ENCODE assay signal across 20 mouse cellular contexts in genomic region chr4:47497811-47498385, GRCm38 (mm10). TPM values are rescaled to one million over a fixed set of nuclear protein-coding genes. Genes with fewer than 3 reads are reported as not detected.
A peak's percentile ranks its signal among the peaks of the same experiment; 100 is the strongest.
DNase-seq lines count a peak whose midpoint lies in the region; ATAC-seq and TF ChIP-seq lines count a peak whose summit lies in the region.
"Had no signal": no experiment of that assay in that cellular context is flagged by ENCODE, and none has a peak within 500 bp of the region (broad histone marks: within the 10 kb centered on the region; RNA-seq: fewer than 3 reads in every experiment).

No protein-coding gene starts in this region.

- no peaks in the 10 kb centered on the region for H3K4me1 ChIP-seq in embryonic facial prominence, embryonic 14.5 days (ENCODE audit: control insufficient read depth, insufficient read depth, low read length)
- H3K4me1 ChIP-seq in embryonic facial prominence, embryonic 10.5 days = peaks cover 5% of the 10 kb centered on the region; the same call in 1 of the 2 replicates
- no peaks in the 10 kb centered on the region for H3K4me1 ChIP-seq in intestine, embryonic 16.5 days (ENCODE audit: control insufficient read depth, insufficient read depth, low read length)
- H3K4me1 ChIP-seq in liver, postnatal 0 days (ENCODE audit: insufficient read depth) = no peaks in the 10 kb centered on the region
- H3K4me1 ChIP-seq: forebrain, embryonic 12.5 days; liver, embryonic 13.5 days had no signal

- no peaks in the 10 kb centered on the region for H3K36me3 ChIP-seq in embryonic facial prominence, embryonic 14.5 days (ENCODE audit: control insufficient read depth, insufficient read depth, low read length)
- no peaks in the 10 kb centered on the region for H3K36me3 ChIP-seq in embryonic facial prominence, embryonic 10.5 days (replicated peaks)
- H3K36me3 ChIP-seq in intestine, embryonic 16.5 days (ENCODE audit: control insufficient read depth, insufficient read depth, low read length) = no peaks in the 10 kb centered on the region
- H3K36me3 ChIP-seq in liver, postnatal 0 days (replicated peaks; ENCODE audit: insufficient read depth, low read length) = no peaks in the 10 kb centered on the region
- H3K36me3 ChIP-seq: forebrain, embryonic 12.5 days; liver, embryonic 13.5 days; midbrain, embryonic 13.5 days had no signal

- H3K27ac ChIP-seq in embryonic facial prominence, embryonic 14.5 days (replicated peaks; ENCODE audit: low read depth, low read length) = no peak overlapping the region
- H3K27ac ChIP-seq in embryonic facial prominence, embryonic 10.5 days (replicated peaks) = no peak overlapping the region
- no peak overlapping the region for H3K27ac ChIP-seq in intestine, embryonic 16.5 days (ENCODE audit: low read length)
- no peak overlapping the region for H3K27ac ChIP-seq in layer of hippocampus, adult 2 months
- no peak overlapping the region for H3K27ac ChIP-seq in liver, postnatal 0 days (ENCODE audit: low read depth)
- H3K27ac ChIP-seq: forebrain, embryonic 12.5 days; hindbrain, embryonic 14.5 days; liver, embryonic 13.5 days; midbrain, embryonic 13.5 days had no signal

- WGBS in embryonic facial prominence, embryonic 14.5 days = 62% methylated on average over 6 of the region's 7 CpGs
- WGBS in embryonic facial prominence, embryonic 10.5 days = 66% methylated on average over 7 of the region's 7 CpGs
- WGBS in intestine, embryonic 16.5 days = 61% methylated on average over 7 of the region's 7 CpGs
- WGBS in liver, postnatal 0 days (ENCODE audit: insufficient replicate concordance) = 55% methylated on average over 7 of the region's 7 CpGs

- no peaks in the 10 kb centered on the region for H3K27me3 ChIP-seq in embryonic facial prominence, embryonic 14.5 days (replicated peaks; ENCODE audit: control insufficient read depth, insufficient read depth, low read length)
- no peaks in the 10 kb centered on the region for H3K27me3 ChIP-seq in embryonic facial prominence, embryonic 10.5 days (replicated peaks; ENCODE audit: low read depth, poor library complexity, severe bottlenecking)
- no peaks in the 10 kb centered on the region for H3K27me3 ChIP-seq in intestine, embryonic 16.5 days (replicated peaks; ENCODE audit: control insufficient read depth, insufficient read depth, low read length)
- H3K27me3 ChIP-seq in liver, postnatal 0 days (ENCODE audit: insufficient read depth, low read length) = no peaks in the 10 kb centered on the region
- H3K27me3 ChIP-seq: forebrain, embryonic 12.5 days; liver, embryonic 13.5 days; midbrain, embryonic 13.5 days had no signal

- TF ChIP-seq CTCF in layer of hippocampus, adult 2 months (conservative IDR thresholded peaks at IDR 0.05) = no peak
- no peak for TF ChIP-seq CTCF in liver, postnatal 0 days (IDR thresholded peaks at IDR 0.05; ENCODE audit: low read depth)

- H3K9me3 ChIP-seq in embryonic facial prominence, embryonic 14.5 days (ENCODE audit: control insufficient read depth, low read length) = no peaks in the 10 kb centered on the region
- no peaks in the 10 kb centered on the region for H3K9me3 ChIP-seq in embryonic facial prominence, embryonic 10.5 days
- H3K9me3 ChIP-seq in intestine, embryonic 16.5 days (ENCODE audit: control insufficient read depth, low read length) = no peaks in the 10 kb centered on the region
- H3K9me3 ChIP-seq in liver, postnatal 0 days (ENCODE audit: low read length) = no peaks in the 10 kb centered on the region
- H3K9me3 ChIP-seq: forebrain, embryonic 12.5 days; liver, embryonic 13.5 days; midbrain, embryonic 13.5 days had no signal

- peak; percentile 64 for ATAC-seq in embryonic facial prominence, embryonic 14.5 days (ENCODE audit: low read depth)
- ATAC-seq in intestine, embryonic 16.5 days = peak; percentile 57; the same call in 1 of the 2 replicates
- no peak for ATAC-seq in liver, postnatal 0 days
- ATAC-seq: midbrain, embryonic 13.5 days had no signal

- H3K4me3 ChIP-seq in embryonic facial prominence, embryonic 14.5 days (ENCODE audit: low read depth, low read length) = no peak overlapping the region
- H3K4me3 ChIP-seq in embryonic facial prominence, embryonic 10.5 days = no peak overlapping the region
- no peak overlapping the region for H3K4me3 ChIP-seq in intestine, embryonic 16.5 days (ENCODE audit: low read length)
- no peak overlapping the region for H3K4me3 ChIP-seq in layer of hippocampus, adult 2 months
- H3K4me3 ChIP-seq in liver, postnatal 0 days (ENCODE audit: low read depth, low read length) = no peak overlapping the region
- H3K4me3 ChIP-seq: forebrain, embryonic 12.5 days; liver, embryonic 13.5 days; midbrain, embryonic 13.5 days had no signal

- peak; percentile 37 for DNase-seq in embryonic facial prominence, embryonic 14.5 days (ENCODE audit: low spot score)
- DNase-seq in embryonic facial prominence, embryonic 10.5 days (ENCODE audit: low spot score) = no peak
- DNase-seq in 3T3-L1 (ENCODE audit: low read depth, low spot score) = peak; percentile 5
- DNase-seq in gastrocnemius, adult 18-20 months (ENCODE audit: low spot score) = peak; percentile 87
- DNase-seq in layer of hippocampus, adult 2 months (ENCODE audit: low spot score in 2 of 2) = no peak
- DNase-seq in liver, postnatal 0 days = no peak
- no peak for DNase-seq in retina, embryonic 14.5 days (ENCODE audit: low spot score)
- DNase-seq: cerebellum, adult 9-10 months; heart, postnatal 10 days; kidney, adult 18-20 months; kidney, postnatal 14 days; layer of hippocampus, adult 9-11 months; liver, embryonic 13.5 days; retina, postnatal 1 day; right cerebral cortex, postnatal 4 days; thymus, adult 2 months had no signal

- H3K9ac ChIP-seq in embryonic facial prominence, embryonic 14.5 days (ENCODE audit: low read depth, low read length) = no peak overlapping the region
- no peak overlapping the region for H3K9ac ChIP-seq in intestine, embryonic 16.5 days (ENCODE audit: low read depth, low read length)
- no peak overlapping the region for H3K9ac ChIP-seq in liver, postnatal 0 days (replicated peaks)
- H3K9ac ChIP-seq: forebrain, embryonic 12.5 days; hindbrain, embryonic 14.5 days; liver, embryonic 13.5 days; midbrain, embryonic 13.5 days had no signal

- no peak for TF ChIP-seq EP300 in liver, postnatal 0 days (IDR thresholded peaks at IDR 0.05; ENCODE audit: low read depth)

- no peak overlapping the region for H3K4me2 ChIP-seq in embryonic facial prominence, embryonic 14.5 days (ENCODE audit: low read depth, low read length)
- no peak overlapping the region for H3K4me2 ChIP-seq in intestine, embryonic 16.5 days (ENCODE audit: low read depth, low read length)
- no peak overlapping the region for H3K4me2 ChIP-seq in liver, postnatal 0 days (ENCODE audit: low read depth, low read length)
- H3K4me2 ChIP-seq: forebrain, embryonic 12.5 days; hindbrain, embryonic 14.5 days; liver, embryonic 13.5 days; midbrain, embryonic 13.5 days had no signal

RNA-seq across cellular contexts. Expression of gene Sec61b, which starts 23.4 kb away (rescaled TPM):
- polyA plus RNA-seq in embryonic facial prominence, embryonic 14.5 days (2014; fragmentation: Nextera tagmentation; extraction: Ambion mirVana) = 430 and 465 TPM in 2 replicates
- 377 and 391 TPM in 2 replicates for polyA plus RNA-seq in embryonic facial prominence, embryonic 10.5 days (2016; fragmentation: Nextera tagmentation; extraction: Ambion mirVana)
- total RNA-seq in gastrocnemius, adult 18-20 months (2021) = 10 to 100 TPM; 26.0 to 65.4 TPM
- polyA plus RNA-seq in intestine, embryonic 16.5 days (2015; fragmentation: Nextera tagmentation; extraction: Ambion mirVana) = 404 and 418 TPM in 2 replicates
- total RNA-seq in layer of hippocampus, adult 2 months (2021) = 10 to 100 TPM; 47.2 to 53.3 TPM
- polyA plus RNA-seq in liver, postnatal 0 days (2015; fragmentation: Nextera tagmentation; extraction: Ambion mirVana) = 181 and 189 TPM in 2 replicates

RNA-seq across cellular contexts. Expression of gene Alg2, which starts 23.8 kb away (rescaled TPM):
- 68.9 and 75.3 TPM in 2 replicates for polyA plus RNA-seq in embryonic facial prominence, embryonic 14.5 days (2014; fragmentation: Nextera tagmentation; extraction: Ambion mirVana)
- polyA plus RNA-seq in embryonic facial prominence, embryonic 10.5 days (2016; fragmentation: Nextera tagmentation; extraction: Ambion mirVana) = 83.3 TPM in 2 replicates
- total RNA-seq in gastrocnemius, adult 18-20 months (2021) = 10 to 100 TPM in 1 of 2 experiments, 1 to 10 TPM in 1; 7.9 to 12.0 TPM
- 50.6 and 52.2 TPM in 2 replicates for polyA plus RNA-seq in intestine, embryonic 16.5 days (2015; fragmentation: Nextera tagmentation; extraction: Ambion mirVana)
- total RNA-seq in layer of hippocampus, adult 2 months (2021) = 100 to 1,000 TPM; 138 to 146 TPM
- 8.2 and 8.7 TPM in 2 replicates for polyA plus RNA-seq in liver, postnatal 0 days (2015; fragmentation: Nextera tagmentation; extraction: Ambion mirVana)

Comparison
In these comparisons a context has a peak if more than half of its experiments do, and no peak if none do; other contexts are left out.
1. DNase-seq: peak in embryonic facial prominence, embryonic 14.5 days (single experiment), 3T3-L1 (single experiment) and gastrocnemius, adult 18-20 months (single experiment); none in embryonic facial prominence, embryonic 10.5 days (single experiment), layer of hippocampus, adult 2 months (0 of 2), liver, postnatal 0 days (single experiment) and retina, embryonic 14.5 days (single experiment).